Mouse (Mus musculus) retina, embryonic 14.5 days (tissue): ENCODE data around the gene Gnb2.

ENCODE experiments used
- DNase-seq: peaks from one replicate; pipeline ENCODE4 v3.0.0-alpha.2; 2015; ENCODE audit warnings: low spot score

Gnb2 gene

DNA sequence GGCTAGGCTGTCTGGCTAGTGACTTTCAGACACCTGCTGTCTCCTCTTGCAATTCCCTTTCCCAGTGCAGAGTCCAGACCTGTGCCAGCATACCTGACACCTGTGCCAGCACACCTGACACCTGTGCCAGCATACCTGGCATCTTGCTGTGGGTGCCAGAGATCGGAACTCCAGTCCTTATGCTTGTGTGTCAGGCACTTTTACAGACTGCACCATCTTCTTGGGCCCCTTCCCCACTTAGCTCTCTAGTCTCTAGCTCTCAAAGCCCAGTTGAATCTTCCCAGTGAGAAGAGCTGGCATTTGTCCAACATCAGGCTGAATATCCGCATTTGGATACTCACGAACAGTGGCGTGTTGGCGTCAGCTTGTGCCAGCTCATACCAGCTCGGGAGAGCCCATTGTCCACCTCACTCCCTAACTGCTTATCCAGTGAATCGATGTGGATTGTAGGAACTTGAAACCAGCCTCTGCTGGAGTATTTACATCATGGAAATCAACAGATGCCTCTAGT lies 6.0 kb upstream of the Gnb2 start:
- no peak for DNase-seq

- no peak for DNase-seq
These were observed 4.2 kb upstream of the Gnb2 start for GRCm38 (mm10) chr5:137537461-137537860.

DNA sequence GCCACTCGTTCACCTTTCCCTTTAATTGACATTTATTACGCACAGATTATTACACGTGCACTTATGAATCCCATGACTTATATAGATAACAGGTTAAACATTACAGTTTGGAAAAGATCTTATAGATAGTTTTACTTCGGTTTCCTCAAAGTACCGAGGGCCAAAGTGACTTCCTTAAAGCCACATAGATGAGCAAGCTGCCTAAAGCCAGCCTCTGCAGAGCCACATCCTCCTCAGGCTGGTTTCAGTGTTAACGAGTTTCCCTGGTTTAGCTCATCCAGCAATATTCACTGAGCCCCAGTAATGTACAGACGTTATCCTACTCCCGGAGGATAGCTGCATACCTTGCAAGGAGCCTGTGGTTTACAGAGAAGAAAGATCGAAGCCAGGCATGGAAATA lies 2.0 kb upstream of the Gnb2 start:
- no peak for DNase-seq

DNA sequence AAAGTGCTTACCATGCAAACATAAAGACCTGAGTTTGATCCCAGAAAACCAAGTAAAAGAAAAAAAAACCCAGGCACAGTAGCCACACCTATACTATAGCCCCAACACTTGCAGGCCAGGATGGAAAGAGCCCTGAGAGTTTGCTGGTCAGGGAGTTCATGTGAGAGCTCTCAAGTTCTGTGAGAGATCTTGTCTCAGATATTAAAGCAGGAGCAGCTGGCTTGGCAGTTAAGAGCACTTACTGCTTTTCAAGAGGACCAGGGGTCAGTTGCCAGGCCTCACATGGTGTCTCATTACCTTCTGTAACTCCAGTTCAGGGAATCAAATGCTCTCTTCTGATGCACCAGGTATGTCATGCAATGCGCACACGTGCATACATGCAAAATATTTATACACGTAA lies 1.5 kb upstream of the Gnb2 start:
- DNase-seq, result no peak

DNA sequence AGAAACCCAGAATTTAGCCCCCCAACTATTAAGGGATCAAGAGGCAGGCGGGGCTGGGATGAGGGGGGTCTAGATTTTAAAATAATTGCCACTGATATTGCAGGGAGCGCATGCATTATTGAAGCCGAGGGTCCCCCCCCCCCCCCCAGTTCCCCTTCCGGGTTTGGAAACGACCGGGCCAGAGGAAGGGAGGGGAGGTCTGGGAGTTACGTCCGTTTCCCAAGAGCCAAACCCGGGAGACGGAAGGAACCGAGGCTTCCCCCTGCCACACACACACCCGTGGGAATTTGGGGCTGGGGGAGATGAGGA lies 548 bp downstream of the Gnb2 start:
- no peak for DNase-seq

DNA sequence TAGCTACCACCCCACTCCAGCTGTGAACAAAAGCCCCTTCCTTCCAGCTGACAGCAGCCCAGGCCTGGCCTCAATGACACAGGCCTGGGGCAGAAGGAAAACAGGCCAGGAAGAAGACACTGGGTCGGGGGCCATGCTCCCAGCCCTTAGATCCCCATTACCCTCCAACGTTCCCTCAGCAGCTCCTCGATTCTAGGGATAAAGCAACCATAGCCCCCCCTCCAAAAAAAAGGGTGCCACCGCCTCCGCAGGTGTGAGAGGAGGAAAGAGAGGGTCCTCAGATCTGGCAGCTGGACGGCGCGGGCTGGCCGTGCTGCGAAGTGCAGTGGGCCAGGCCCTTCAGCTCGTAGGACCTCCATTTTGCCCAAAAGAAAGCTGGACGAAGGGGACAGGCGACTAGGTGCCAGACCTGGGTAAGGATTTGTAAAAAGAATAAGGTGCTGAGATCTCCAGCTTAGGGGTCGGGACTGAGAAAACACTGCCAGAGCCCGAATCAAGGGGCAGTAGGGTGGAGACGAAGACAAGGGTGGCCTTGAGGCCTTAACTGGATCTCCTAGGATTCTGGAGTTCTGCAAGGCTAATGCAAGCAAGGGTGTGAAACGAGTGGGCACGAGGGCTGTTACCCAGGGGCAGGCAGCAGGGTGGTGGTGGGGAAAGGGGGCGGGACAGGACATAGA lies 1.0 kb downstream of the Gnb2 start:
- DNase-seq, result peak; percentile 45

- DNase-seq, result peak; percentile 81
These were observed 1.7 kb downstream of the Gnb2 start for GRCm38 (mm10) chr5:137531414-137532130.

- DNase-seq, result peak; percentile 56
These were observed 2.5 kb downstream of the Gnb2 start for GRCm38 (mm10) chr5:137530588-137531413.

GRCm38 (mm10) chr5:137530075-137530474 lies 3.2 kb downstream of the Gnb2 start:
- DNase-seq, result no peak

GRCm38 (mm10) chr5:137529221-137529995 lies 3.9 kb downstream of the Gnb2 start:
- DNase-seq, result no peak

DNA sequence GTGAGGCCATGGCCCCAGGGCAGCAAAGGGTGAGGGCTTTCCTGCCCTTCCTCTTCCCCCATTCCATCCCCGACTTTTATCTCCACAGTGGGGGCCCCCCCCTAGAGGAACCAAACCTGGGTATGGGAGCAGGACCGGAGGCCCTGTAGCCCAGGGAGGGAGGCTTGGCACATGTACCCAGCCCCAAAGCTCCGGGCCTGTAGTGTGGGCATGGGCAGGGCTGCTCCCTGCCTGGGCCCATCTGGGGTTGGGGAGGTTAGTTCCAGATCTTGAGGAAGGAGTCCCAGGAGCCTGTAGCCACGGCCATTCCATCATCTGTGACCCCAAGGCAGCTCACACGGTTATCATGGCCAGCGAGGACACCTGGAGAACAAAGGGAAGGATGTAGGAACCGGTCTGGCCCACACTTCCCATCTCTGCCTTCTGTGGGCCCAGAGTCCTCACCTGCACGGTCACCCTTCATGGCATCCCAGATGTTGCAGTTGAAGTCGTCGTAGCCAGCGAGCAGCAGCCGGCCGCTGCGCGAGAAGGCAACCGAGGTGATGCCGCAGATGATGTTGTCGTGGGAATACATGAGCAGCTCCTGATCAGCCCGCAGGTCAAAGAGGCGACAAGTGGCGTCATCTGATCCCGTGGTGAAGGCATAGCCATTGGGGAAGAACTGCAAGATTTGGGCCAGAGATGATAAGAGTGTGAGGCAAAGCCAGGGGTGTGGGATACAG lies 4.9 kb downstream of the Gnb2 start:
- no peak for DNase-seq

DNA sequence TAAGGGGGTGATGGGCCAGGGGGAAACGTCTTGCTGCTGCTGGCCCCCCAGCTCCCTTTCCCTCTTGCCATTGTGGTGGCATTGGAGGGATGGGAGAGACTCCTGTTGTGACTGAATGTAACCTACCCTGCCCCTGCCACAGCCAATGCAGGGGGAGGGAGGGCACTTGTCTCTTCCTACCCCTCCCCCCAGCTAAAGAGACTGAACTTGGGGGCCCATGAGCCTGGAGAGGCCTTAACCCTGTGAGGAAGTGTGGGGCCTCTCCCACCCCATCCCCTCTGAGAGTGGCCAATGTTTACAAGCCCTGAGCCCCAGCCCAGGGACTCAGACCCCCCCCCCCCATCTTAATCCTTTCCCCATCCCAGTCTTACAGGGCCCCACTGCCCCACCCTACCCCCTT lies 5.9 kb downstream of the Gnb2 start:
- no peak for DNase-seq

DNA sequence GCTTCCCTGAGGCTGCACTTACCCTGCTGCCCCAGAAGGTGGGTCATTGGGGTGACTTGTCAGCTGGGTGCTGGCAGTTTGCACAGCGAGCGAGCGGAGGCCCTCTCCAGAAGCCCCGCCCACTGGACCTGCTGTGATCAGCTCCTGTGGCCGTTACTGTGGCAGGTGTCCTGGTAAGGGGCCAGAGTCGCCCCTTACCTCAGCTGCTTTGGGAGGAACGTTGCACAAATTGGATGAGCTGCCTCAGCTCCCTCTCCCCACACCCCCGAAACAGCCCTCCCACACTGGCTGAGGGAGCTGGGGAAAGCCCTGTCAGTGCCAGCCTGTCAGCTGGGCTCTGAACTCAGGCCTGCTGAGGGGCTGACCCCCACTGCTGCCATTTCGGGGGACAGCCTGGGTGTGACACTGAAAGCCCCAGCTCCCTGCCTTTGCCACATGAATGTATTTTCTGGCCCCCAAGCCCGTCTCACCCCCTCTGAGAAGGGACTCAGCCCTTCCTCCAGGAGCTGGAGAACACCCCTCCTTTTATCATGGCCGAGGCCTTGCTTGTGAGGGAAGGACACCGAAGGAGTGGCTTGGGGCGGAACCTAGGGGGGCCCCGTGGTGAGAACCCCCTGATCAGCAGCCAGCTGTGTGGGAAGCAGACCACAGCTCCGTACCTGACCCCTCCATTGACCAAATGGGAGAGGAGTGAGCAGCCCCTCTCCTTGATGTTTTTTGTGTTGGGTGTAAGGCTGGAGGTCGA lies 6.9 kb downstream of the Gnb2 start:
- DNase-seq, result peak; percentile 71

DNA sequence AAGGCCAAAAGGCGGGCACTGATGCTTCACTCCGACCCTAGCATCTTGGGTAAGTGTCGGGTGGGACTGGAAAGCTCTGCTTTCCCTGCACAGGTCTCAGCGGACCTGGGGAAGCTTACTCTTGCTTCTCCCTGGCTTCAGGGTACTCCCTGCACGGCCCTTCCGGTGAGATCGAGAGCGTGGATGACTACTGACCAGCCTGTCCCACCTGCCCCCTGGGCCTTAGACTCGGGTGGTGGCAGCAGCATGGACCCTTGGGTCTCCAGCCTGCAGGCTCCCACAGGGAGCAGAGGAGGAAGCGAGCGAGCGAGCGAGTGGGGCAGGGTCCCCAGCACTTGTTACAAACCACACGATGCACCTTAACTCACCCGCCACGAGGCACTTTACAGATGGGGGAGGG lies 7.8 kb downstream of the Gnb2 start:
- DNase-seq, result no peak

- no peak for DNase-seq
These were observed 8.6 kb downstream of the Gnb2 start for GRCm38 (mm10) chr5:137524671-137525070.

DNA sequence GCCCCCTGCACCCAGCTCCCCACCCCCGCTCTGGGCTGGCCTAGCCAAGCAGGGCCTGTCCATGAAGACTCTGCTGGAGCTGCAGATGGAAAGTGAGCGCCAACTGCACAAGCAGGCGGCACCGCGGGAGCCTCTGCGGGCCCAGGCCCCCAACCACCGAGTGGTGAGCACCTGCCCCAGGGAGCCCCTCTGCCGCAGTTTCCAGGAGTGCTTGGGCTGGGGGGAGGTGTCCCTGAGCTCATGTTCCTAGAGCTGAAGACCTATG lies 9.1 kb downstream of the Gnb2 start:
- no peak for DNase-seq

DNA sequence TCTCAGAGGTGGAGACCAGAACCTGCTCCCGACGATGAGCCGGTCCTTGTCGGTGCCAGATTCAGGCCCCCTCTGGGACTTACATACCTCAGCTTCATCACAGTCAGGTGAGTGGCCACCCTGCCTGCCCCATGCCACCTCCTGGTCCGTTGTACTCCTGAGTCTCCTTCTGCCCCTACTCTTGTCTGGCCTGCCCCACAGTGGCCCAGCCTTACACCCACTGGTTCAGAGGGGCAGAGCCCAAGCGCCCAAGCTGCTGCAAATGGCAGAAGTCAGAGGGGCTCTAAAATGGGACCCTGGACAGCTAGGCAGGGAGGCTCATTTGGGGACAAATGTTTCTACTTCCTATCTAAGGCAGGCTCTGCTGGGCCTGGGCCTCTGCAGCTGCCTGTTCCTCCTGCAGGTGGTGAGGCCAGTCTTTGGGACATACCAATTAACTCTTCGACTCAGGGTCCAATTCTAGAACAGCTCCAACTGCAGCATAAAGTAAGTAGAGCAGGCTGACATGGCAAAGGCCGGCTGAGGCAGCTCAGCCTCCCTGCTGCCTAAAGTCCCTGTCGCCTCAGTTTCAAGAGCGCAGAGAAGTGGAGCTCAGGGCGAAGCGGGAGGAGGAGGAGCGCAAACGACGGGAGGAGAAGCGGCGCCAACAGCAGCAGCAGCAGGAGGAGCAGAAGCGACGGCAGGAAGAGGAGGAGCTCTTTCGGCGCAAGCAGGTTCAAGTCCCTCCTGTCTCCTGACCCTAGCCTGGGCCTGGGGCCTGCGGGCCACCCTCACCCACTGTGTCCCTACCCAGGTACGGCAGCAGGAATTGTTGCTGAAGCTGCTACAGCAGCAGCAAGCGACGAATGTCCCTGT lies 9.7 kb downstream of the Gnb2 start:
- DNase-seq, result no peak

DNA sequence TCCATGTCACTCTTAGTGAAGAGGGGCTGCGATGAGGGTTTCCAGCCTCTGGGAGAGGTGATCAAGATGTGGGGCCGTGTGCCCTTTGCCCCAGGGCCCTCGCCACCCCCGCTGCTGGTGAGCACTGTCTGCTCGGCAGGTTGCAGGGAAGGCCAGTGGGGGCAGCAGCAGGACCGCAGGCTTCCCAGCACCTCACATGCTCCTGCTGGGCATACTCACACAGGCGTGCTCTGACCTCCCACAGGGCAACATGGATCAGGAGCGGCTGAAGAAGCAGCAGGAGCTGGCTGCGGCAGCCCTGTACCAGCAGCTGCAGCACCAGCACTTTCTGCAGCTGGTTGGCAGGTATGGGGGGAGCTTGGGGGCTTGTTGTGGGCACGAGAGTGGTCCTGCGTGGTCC lies 10.6 kb downstream of the Gnb2 start:
- no peak for DNase-seq

GRCm38 (mm10) chr5:137521861-137522260 lies 11.4 kb downstream of the Gnb2 start:
- no peak for DNase-seq
